Mouse (Mus musculus) activated CD4-positive, CD25-positive, alpha-beta regulatory T cell, adult 4 months (primary cell): ENCODE data around the gene Ncl. TPM values are rescaled to one million over a fixed set of nuclear protein-coding genes. Genes with fewer than 3 reads are reported as not detected.
A peak's percentile ranks its signal among the peaks of the same experiment; 100 is the strongest.

Source experiments
- ATAC-seq: one replicate; pipeline ENCODE4 v1.8.0; 2017
- polyA plus RNA-seq, 2 experiments: library from polyadenylated mRNA; unstranded; fragments of 100-300 nt; shearing (Covaris generic); gene quantifications; one replicate each; pipeline ENCODE4 v1.2.1; 2017

Ncl gene
- 100 to 1,000 TPM; 383 to 392 TPM for polyA plus RNA-seq

DNA sequence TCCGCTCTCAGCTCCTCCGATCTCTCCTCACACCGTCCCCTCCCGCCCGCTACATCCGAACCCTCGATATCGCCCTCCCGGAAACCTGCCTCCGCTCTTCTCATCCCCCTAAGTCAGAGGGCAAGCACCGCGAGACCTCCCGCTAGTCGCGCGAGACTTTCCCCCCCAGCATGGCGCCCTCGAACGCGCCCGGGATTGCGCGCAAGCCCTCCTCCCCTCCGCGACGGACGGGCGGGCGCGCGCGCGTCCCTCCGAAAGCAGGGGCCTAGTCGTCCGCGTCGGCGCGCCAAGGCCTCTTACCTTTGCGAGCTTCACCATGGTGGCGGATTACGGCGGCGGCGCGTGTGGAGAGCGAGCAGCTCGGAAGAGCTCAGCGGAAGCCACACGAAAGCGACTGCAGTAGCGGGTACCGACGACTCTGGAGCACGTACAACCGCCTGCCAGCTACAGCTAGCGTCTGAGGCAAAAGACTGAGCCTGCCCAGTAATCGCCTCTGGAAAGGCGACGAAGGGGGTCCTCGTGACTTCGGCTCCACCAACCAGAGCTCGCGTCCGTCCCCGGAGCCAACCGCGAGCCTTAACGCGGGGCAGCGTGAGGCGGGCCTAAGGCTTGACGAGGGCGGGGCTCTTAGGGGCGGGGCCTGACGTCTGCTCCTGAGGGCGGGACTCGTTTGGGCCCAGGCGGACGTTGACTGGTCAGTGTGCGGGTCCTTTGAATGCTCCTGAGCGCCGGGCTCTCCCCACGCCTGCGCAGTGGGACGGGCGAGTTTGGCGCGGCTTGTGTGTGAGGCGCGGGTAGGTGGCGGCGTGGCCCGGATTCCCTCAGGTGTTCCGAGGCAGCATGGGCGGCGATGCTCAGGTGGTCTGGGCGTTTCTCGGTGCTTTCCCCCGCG lies at the start of gene Ncl:
Ncl (minus strand) TSS at position 495 of the 892 bp plus-strand sequence.
- peak; percentile 86 for ATAC-seq

DNA sequence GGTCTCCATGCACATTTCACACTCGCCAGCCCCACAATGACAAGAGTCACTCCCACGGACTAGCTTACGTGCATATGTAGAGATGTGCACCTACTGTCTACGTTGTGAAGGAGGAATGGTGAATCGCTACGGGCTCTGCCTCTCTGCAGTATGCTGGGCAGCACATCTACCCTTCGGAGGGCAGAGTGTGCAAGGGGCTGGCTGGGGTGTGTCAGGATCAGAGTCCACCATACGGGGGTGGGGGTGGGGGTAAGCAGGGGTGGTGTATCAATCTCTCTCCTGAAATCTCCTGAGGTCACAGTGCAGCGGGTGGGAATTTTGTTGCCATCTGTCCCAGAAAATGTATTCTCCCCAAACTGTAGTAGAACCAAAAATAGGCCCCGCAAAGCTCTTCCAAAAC lies 49.3 kb upstream of the Ncl start:
- no peak for ATAC-seq

DNA sequence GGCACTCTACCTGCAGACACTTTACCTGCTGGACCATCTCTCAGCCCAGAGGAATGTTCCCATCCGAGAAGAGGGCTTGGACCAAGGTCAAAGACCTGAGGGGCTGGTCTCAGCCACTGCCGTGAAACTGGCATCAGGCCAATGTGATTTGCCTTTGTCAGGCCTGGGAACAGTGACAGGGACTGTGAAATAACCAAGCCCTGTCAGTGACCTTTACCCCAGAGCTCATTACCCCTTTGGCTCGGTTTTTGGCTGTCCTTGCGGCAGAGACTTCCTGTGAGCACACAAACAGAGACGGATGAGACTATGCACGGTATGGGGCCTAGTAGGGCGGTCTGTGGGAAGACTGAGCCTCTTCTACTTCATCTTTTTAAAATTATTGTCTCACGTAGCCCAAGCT lies 47.7 kb upstream of the Ncl start:
- ATAC-seq, result peak; percentile 50

DNA sequence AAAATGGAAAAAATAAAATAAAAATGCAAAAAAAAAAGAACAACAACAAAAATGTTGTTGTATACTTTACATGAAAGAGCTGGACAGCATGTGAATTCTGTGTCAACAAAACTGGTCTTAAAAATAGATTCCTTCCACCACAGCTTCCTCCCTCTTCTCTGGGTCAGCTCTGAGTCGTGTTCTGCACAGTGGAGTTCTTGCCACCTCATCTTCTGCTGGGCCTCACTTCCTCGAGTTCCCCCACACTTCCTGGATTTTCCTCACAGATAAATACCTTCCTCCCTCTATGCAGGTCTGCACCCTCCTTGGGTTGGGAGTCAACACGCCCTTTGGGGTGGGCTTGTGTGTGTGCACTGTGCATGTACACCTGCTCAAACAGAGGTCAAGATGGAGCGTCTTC lies 47.1 kb upstream of the Ncl start:
- ATAC-seq, result peak; percentile 35

DNA sequence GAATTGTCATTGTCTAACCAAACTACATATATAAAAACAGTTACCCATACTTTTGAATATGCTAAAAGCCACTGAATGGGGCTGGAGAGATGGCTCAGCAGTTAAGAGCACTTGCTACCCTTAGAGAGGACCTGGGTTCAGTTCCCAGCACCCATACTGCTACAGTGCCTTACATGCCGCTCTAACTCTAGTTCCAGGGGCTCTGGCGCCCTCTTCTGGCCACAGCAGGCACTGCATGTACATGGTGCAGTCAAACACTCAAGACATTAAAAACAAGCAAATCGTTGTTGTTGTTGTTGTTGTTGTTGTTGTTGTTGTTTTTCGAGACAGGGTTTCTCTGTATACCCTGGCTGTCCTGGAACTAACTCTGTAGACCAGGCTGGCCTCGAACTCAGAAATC lies 45.6 kb upstream of the Ncl start:
- ATAC-seq, result no peak

- no peak for ATAC-seq
These were observed 41.0 kb upstream of the Ncl start for GRCm38 (mm10) chr1:86400096-86400754.

GRCm38 (mm10) chr1:86399322-86399721 lies 40.1 kb upstream of the Ncl start:
- no peak for ATAC-seq

DNA sequence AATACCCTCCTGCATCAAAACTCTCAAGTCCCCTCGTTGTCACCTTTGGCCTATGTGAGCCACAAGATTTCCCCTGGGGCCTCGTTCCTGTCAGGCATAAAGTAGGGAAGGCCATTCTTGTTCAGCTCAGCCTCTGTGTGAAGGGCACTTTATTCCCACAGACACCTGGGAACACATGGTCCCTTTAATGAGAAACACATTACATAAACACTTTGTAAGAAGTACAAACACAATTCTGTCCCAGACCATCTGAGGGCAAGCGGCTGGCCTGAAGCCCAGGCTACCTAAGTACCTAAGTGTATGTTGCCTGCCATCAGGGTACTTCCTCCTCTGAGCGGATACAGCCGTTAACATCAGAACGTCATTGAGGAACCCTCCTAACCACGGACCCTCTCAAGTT lies 39.0 kb upstream of the Ncl start:
- ATAC-seq, result no peak

DNA sequence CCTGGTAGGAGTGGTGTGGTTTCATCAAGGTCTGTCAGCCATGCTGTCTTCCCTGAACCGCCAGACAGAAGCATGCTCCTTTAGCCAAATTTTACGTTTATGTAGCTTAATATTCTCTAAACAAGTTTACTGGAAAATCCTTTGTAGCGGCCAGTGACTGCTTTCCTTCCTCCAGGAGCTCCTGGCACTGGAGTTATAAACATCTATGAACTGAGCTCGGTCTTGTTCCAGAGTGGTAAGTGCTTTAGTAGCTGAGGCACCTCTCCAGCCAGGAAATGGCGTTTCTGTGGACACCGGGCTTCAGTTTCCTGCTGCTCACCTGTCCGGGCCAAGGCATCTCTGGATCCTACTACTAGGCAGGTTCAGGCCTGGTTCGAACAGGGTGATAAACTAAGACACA lies 38.4 kb upstream of the Ncl start:
- no peak for ATAC-seq

GRCm38 (mm10) chr1:86395897-86396296 lies 36.7 kb upstream of the Ncl start:
- no peak for ATAC-seq

DNA sequence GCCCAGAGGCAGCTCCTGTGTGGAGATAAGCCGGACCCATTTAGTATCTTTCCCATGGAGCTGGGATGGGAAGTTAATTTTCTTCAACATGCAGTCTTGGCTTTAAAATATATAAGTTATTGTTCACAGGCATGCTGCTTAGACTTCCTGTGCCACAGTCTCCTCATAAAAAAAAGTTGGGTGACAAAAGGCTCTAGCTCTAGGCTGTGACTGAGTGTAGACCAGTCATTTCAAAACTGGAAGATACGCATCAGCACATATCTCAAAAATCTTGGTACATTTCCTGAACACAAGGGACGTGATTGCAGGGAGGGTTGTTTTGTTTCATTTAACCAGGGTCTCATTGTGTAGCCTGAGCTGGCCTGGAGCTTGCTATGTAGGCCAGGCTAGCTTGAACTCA lies 35.0 kb upstream of the Ncl start:
- peak; percentile 93 for ATAC-seq

GRCm38 (mm10) chr1:86393219-86393618 lies 34.0 kb upstream of the Ncl start:
- ATAC-seq, result no peak

DNA sequence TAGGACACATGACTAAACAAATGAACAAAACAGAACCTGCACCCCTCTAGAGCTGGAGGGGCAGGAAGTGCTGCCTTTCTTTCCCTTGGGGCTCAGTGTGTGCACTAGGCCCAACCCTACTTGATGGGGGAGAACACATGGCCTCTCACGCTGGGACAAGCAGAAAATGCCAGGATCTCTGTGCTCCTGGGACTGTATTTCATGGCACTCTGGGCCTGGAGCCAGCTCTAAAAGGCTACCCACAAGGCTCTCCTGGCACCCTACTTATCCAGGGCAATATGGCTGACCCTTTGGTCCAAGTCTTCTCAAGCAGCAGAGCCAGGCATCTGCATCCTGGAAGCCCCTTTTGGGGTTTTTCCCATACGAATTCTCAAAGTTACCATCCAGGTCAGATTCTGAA lies 32.2 kb upstream of the Ncl start:
- no peak for ATAC-seq

DNA sequence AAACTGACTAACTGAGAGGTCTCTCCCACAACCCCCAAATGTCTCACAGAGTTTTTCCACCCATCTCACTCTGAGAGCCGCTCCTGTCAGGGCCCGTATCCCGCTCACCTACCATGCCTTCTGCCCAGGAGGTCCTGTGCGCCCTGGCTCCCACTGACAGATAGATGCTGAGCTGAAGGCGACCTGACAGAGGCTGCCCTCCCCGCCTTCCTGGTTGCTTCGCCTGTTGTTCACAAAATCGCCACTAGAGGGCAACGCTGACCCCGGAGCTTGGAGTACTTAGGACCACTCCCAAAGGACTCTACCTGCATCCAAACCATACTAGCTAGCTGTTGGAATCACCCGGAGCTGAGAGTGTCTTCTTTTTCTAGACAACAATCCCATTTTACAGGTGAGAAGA lies 30.0 kb upstream of the Ncl start:
- peak; percentile 50 for ATAC-seq

DNA sequence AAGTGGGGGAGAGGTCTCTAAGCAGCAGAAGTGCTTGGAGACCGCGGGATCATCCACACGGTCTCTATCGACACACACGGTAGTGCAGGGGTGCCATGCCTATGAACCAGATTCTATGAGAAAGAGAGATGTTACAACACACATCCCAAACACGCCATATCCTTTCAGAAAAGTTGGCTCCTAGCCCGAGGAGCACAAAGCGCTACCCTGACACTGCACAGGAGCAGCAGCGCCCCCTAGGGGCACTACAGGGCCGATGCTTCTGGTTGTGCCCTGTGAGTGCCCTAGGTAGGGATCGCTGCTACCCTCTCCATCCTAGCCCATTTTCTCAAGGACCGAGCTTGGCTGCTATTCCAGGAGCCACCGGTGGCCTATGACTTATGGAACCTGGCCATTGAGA lies 21.8 kb upstream of the Ncl start:
- ATAC-seq, result peak; percentile 63

DNA sequence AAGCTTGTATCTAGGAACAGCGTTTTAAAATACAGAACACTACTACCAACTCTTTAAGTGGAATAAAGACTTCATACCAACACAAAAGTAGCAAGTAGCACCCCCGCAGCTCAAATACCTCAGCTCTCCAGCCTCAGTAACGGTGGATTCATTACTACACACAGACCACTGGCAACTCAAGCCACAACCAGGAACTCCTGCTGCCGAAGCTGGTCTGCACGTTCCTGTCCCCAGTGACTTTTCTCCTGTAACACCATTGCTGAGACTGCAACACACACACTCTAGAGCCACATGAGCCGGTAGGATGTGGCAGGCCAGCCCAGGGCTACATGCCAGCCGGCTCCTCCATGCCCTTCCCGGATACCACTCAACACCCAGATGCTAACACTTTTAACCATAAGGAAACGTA lies 20.0 kb upstream of the Ncl start:
- no peak for ATAC-seq

DNA sequence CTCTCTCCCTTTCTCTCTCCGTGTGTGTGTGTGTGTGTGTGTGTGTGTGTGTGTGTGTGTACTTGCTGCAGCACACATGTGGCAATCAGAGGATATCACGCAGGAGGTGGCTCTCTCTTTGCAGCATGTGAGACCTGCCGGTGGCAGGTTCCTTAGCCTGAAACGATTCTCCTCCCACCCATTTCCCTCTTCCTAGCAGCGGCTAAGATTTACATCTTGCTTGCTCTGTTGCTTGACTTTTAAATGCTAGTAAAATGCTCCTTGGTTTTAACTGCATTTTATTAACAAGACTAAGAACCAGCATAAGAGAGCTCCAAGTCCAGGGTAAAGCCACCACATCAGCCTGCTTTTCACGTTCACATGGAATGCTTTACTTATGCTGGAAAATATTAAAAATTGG lies 19.5 kb upstream of the Ncl start:
- no peak for ATAC-seq

- ATAC-seq, result no peak
These were observed 17.2 kb upstream of the Ncl start for GRCm38 (mm10) chr1:86376354-86376753.

DNA sequence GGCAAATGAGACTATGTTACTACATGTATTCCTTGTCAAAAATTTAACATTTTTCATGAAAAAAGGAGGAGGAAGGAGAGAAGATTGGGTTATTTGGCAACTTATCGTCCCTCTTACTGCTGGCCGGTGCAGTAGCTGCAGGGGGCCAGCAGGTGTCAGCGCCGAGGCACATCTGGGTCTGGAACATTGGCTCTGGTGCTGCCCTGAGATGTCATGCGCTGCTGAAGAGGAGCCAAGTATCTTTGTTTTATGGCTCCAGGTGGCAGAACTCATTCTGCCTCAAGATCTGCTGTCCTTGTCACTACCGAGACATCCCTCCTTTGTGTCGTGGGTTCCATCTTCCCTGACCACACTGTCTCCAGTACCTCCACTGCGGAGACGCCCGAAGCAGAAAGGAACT lies 12.8 kb upstream of the Ncl start:
- ATAC-seq, result peak; percentile 78

GRCm38 (mm10) chr1:86368086-86368485 lies 8.9 kb upstream of the Ncl start:
- no peak for ATAC-seq

DNA sequence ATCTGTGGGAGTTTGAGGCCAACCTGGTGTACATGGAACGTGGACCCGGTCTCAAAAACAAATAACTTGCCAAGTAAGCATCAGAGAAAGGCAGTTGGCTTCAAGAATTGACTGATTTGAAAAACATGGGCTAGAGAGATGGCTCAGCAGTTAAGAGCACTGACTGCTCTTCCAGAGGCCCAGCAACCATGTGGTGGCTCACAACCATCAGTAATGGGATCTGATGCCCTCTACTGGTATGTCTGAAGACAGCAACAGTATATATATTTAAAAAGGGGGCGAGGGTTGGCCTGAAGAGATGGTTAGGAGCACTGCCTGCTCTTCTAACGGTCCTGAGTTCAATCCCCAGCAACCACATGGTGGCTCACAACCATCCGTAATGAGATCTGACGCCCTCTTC lies 4.5 kb upstream of the Ncl start:
- ATAC-seq, result no peak

DNA sequence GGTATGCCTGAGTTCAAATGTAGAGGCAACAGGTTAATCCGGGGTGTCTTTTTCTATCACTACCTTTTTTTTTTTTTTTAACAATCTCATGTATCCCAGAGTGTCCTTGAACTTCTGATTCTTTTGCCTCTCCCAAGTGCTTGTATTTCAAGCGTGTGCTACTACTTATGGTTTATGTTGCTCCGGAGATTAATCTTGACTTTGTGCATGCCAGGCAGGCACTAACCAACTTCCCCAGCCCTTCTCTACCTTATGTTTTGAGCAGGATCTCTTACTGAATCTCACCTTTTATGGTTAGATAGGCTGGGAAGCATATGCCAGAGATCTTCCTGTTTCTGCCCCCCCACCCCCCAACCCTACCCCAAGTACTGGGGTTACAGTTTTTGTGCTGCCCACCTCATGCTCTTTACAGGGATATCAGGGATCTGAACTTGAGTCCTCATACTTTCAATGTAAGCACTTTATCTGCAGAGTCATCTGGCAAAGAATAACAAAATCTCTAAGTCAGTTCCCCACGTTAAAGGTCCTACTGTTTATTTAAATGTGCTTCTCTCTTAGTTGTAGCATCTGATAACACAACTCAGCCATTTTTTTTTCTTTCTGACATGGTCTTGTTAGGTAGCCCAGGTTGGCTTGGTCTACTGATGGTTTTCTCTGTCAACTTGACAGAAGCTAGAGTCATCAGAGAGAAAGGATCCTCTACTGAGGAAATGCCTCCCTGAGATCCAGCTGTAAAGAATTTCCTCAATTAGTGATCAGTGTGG lies 2.8 kb upstream of the Ncl start:
- no peak for ATAC-seq

GRCm38 (mm10) chr1:86360441-86360840 lies 1.2 kb upstream of the Ncl start:
- ATAC-seq, result no peak

DNA sequence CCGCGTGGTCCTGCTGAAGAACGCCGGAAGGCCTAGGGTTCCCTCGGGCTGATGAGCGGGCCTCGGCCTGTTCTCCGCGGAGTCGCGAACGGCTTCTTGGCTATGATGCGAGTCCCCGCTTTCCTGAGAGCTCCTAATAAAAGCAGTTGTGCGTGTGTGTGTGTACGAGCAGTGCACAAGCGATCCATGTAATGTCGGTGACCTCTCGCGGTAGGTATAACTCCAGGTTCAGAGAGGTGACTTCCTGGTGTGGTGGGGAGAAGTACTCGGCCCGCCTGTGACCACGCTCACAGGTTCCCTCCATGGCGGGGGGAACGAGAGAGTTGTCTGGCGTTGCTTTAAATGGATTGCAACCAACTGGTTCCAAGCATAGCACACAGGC lies 589 bp upstream of the Ncl start:
- ATAC-seq, result peak; percentile 4
